Mouse (Mus musculus): ENCODE measurements around the gene Mfap5. TPM values are rescaled to one million over a fixed set of nuclear protein-coding genes. Genes with fewer than 3 reads are reported as not detected.
A peak's percentile ranks its signal among the peaks of the same experiment; 100 is the strongest.
"Not testable (repeated sequence)": the region's sequence is repeated elsewhere in the genome, so short reads cannot be mapped to it uniquely, and the experiment has no call there.

Mfap5 gene
- polyA plus RNA-seq (2014; fragmentation: Nextera tagmentation; extraction: Ambion mirVana), result 2.0 and 2.3 TPM in 2 replicates

DNA sequence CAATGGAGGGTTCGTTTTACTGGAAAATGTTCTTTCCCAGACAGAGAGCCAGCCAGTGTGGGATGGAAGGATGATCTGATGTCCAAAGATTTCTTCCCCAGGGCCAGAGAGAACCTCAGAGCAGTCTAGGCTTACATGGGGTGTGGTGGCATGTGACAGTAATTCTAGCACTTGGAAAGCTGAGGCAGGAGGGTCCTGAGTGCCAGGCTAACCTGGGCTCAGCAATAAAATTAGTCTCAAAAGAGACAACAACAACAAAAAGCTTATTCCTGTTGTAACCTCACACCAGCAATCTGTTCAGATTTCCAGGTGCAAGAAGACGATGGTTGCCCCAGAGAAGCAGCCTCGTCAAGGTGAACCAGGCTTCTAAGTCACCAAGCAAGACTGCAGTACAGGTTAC lies at the start of gene Mfap5:
Mfap5 (plus strand) TSS at position 301 of the 400 bp plus-strand sequence.
- H3K9me3 ChIP-seq (ENCODE audit: control insufficient read depth, low read length), result no peaks in the 10 kb centered on the region
- no peak within 1 kb of the TSS for H3K9ac ChIP-seq
- no peak within 1 kb of the TSS for H3K4me3 ChIP-seq (replicated peaks; ENCODE audit: low read length)
- no peak for DNase-seq (ENCODE audit: low spot score)
- no peak for ATAC-seq (ENCODE audit: low FRiP score)
- H3K27me3 ChIP-seq (ENCODE audit: control insufficient read depth, insufficient read depth, low read length), result no peaks in the 10 kb centered on the region
- no peaks in the 10 kb centered on the region for H3K4me1 ChIP-seq (replicated peaks; ENCODE audit: control insufficient read depth, insufficient read depth, low read length)
- H3K4me2 ChIP-seq (replicated peaks), result no peak within 1 kb of the TSS
- H3K36me3 ChIP-seq (replicated peaks; ENCODE audit: control insufficient read depth, insufficient read depth), result no peaks in the 10 kb centered on the region
- WGBS, result 88% methylated on average over 3 of the region's 3 CpGs
- no peak within 1 kb of the TSS for H3K27ac ChIP-seq

DNA sequence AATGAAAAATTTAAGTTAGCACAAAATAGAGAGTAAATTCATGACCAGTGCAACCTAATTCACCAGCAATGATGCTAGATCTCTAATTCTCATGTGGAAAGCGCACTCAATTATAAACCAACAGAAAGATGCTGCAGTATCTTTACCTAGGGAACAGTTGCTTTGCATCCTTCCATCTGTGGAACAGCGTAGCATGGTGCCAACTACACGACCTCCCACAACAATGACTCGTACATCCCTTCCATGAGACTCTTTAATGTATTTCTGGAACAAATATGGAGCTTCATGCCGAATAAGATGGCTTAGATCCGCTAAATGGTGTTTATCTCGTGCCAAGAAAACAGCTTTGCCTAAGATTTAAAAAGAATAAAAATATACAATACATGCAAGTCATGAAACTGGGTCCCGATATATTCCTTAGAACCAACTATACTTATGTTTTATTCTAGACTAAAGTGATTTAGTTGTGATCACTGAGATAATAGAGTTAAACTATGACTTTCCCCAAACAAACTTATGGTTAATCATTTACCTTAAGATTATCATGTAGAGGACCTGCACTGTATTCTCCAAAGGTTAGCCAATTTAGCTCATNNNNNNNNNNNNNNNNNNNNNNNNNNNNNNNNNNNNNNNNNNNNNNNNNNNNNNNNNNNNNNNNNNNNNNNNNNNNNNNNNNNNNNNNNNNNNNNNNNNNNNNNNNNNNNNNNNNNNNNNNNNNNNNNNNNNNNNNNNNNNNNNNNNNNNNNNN lies 46.5 kb upstream of the Mfap5 start:
- Histone ChIP-seq H3K4me1 (replicated peaks; ENCODE audit: control insufficient read depth, insufficient read depth, low read length) (no peaks in the 10 kb centered on the region), H3K27ac (no peak overlapping the region), H3K9me3 (ENCODE audit: control insufficient read depth, low read length) (no peaks in the 10 kb centered on the region), H3K36me3 (replicated peaks; ENCODE audit: control insufficient read depth, insufficient read depth) (peaks cover 91% of the 10 kb centered on the region), H3K4me2 (replicated peaks) (no peak overlapping the region), H3K27me3 (ENCODE audit: control insufficient read depth, insufficient read depth, low read length) (no peaks in the 10 kb centered on the region), H3K4me3 (replicated peaks; ENCODE audit: low read length) (no peak overlapping the region), H3K9ac (no peak overlapping the region)
- ATAC-seq (ENCODE audit: low FRiP score) (no peak), DNase-seq (ENCODE audit: low spot score) (no peak)
- WGBS, result 97% methylated on average over 8 of the region's 8 CpGs

DNA sequence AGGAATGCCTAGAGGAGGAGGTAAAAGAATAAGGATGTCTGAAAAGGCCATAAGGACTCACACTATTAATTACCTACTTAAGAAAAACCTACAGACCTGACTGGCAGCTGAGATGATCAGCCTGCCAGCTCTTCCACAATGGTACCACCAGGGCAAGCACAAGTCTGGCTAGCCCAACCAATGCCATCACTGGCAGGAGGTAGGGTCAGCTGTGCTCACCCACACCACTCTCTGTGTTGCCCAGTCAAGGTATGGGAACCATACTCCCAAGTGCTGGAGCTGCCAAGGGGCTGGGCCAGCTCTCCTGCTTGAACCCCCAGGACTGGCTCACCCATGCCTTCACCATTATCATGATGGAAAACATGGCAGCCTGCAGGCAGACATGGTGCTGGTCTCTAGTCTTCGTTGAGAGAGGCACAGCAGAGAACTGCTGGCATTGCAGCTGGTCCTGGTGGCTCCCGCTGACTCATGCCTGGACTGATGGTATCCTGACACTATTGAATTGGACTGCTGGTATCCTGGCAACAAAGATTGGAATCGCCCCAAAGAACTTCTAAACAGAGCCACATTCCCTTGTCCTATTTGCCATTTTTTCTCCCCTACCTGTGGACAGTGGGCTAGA lies 39.4 kb upstream of the Mfap5 start:
- no peaks in the 10 kb centered on the region for H3K9me3 ChIP-seq (ENCODE audit: control insufficient read depth, low read length)
- no peak overlapping the region for H3K4me3 ChIP-seq (replicated peaks; ENCODE audit: low read length)
- H3K36me3 ChIP-seq (replicated peaks; ENCODE audit: control insufficient read depth, insufficient read depth), result peaks cover 87% of the 10 kb centered on the region
- H3K27ac ChIP-seq, result no peak overlapping the region
- no peak overlapping the region for H3K4me2 ChIP-seq (replicated peaks)
- no peaks in the 10 kb centered on the region for H3K27me3 ChIP-seq (ENCODE audit: control insufficient read depth, insufficient read depth, low read length)
- 55% methylated on average over 3 of the region's 3 CpGs for WGBS
- H3K9ac ChIP-seq, result no peak overlapping the region
- DNase-seq (ENCODE audit: low spot score) (no peak), ATAC-seq (ENCODE audit: low FRiP score) (peak; percentile 72; the same call in 1 of the 2 replicates)
- H3K4me1 ChIP-seq (replicated peaks; ENCODE audit: control insufficient read depth, insufficient read depth, low read length), result no peaks in the 10 kb centered on the region

DNA sequence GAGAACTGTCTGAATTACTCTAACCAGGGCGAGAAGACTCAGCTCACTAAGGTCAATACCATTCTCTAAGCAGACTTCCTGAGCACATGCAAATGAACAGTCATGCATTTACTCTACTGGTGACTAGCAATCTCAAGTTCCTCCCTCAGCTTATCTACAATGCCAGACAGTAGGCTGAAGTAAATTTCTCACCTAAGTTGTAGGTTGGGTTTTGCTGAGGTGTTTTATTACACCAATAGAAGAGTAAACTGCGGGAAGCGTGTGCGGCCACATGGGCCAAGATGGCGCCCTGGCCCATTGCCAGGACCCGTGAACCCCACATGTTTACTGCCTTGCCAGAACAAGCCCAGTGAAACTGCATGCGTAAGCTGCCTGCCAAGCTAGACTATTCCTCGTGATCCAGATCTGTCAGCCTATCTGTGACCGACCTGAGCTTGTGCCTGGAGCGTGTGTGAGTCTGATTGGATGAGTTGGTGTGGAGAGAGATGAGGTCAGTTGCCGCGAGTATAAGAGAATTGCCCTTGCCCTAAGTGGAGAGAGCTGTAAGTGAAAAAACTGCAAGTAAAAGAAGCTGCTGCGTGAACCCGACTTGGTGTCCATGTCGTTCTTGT lies 36.5 kb upstream of the Mfap5 start:
- no peak overlapping the region for H3K27ac ChIP-seq
- H3K36me3 ChIP-seq (replicated peaks; ENCODE audit: control insufficient read depth, insufficient read depth), result peaks cover 77% of the 10 kb centered on the region
- no peaks in the 10 kb centered on the region for H3K9me3 ChIP-seq (ENCODE audit: control insufficient read depth, low read length)
- no peak overlapping the region for H3K4me3 ChIP-seq (replicated peaks; ENCODE audit: low read length)
- no peak overlapping the region for H3K9ac ChIP-seq
- no peak for ATAC-seq (ENCODE audit: low FRiP score)
- H3K4me2 ChIP-seq (replicated peaks), result no peak overlapping the region
- no peaks in the 10 kb centered on the region for H3K27me3 ChIP-seq (ENCODE audit: control insufficient read depth, insufficient read depth, low read length)
- no peak for DNase-seq (ENCODE audit: low spot score)
- H3K4me1 ChIP-seq (replicated peaks; ENCODE audit: control insufficient read depth, insufficient read depth, low read length), result no peaks in the 10 kb centered on the region
- WGBS, result 94% methylated on average over 15 of the region's 15 CpGs

DNA sequence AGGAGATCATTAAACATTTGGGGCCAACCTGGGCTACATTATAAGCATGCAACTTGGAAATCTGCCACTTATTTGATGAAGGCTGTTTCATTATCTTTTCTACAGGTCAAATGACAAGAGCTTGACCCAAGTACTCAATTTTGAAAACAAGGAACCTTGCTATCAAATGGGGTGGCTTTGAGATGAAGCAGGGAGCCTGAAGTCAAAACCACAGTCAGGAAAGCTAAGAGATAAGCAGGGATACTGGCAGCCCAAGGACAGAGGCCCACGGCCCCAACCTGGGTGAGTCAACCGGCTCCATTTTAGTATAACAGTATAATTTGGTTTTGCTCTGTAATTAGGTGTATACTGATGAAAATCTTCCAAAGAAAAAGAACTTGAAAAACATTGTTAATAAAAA lies 35.4 kb upstream of the Mfap5 start:
- Histone ChIP-seq H3K36me3 (replicated peaks; ENCODE audit: control insufficient read depth, insufficient read depth) (peaks cover 67% of the 10 kb centered on the region), H3K4me1 (replicated peaks; ENCODE audit: control insufficient read depth, insufficient read depth, low read length) (no peaks in the 10 kb centered on the region), H3K27ac (no peak overlapping the region), H3K9me3 (ENCODE audit: control insufficient read depth, low read length) (no peaks in the 10 kb centered on the region), H3K27me3 (ENCODE audit: control insufficient read depth, insufficient read depth, low read length) (no peaks in the 10 kb centered on the region), H3K9ac (no peak overlapping the region), H3K4me3 (replicated peaks; ENCODE audit: low read length) (no peak overlapping the region), H3K4me2 (replicated peaks) (no peak overlapping the region)
- DNase-seq (ENCODE audit: low spot score), result no peak
- 93% methylated on average over 2 of the region's 2 CpGs for WGBS
- no peak for ATAC-seq (ENCODE audit: low FRiP score)

DNA sequence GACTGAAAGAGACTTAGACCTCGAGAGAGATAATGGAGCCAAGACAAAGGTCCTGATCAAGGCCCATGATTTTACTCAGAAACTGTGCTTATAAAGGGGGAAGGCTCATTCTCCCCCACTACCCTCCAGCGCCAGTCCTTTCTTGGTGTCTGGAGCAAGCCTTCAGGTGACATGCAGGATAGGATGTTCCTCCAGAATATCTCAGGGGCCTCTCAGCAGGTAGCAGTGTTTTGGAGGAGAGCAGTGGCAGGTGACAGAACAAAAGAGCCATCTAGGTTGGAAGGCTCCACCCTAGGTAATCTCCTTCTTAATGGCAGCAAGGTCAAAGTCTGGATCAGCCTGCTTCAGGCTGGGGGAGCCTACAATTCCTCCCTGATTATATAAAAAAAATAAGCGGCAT lies 34.2 kb upstream of the Mfap5 start:
- not testable (repeated sequence) for ATAC-seq (ENCODE audit: low FRiP score); H3K4me1 ChIP-seq (replicated peaks; ENCODE audit: control insufficient read depth, insufficient read depth, low read length)
- H3K36me3 ChIP-seq (replicated peaks; ENCODE audit: control insufficient read depth, insufficient read depth), result peaks cover 56% of the 10 kb centered on the region

DNA sequence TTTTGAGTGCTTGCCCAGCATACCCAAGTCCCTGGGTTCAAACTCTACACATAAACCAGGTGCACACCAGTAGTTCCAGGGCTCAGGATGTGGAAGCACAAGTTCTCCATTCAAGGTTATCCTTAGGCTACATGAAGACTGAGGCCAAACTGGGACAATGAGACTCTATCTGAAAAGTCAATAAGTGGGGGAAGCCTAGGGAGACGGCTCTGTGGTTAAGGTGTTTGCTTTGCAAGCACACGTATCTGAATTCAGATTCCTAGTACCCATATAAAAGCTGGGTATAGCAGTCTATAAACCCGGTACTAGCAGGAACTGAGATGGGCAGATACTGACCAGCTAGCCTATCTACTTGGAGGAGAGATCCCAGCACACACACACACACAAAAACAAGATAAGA lies 27.6 kb upstream of the Mfap5 start:
- no peak overlapping the region for H3K4me2 ChIP-seq (replicated peaks)
- DNase-seq (ENCODE audit: low spot score), result no peak
- peaks cover 8% of the 10 kb centered on the region; the same call in 1 of the 2 replicates for H3K4me1 ChIP-seq (replicated peaks; ENCODE audit: control insufficient read depth, insufficient read depth, low read length)
- 92% methylated on average over 3 of the region's 3 CpGs for WGBS
- ATAC-seq (ENCODE audit: low FRiP score), result no peak
- no peak overlapping the region for H3K9ac ChIP-seq
- no peaks in the 10 kb centered on the region for H3K9me3 ChIP-seq (ENCODE audit: control insufficient read depth, low read length)
- H3K27ac ChIP-seq, result no peak overlapping the region
- H3K36me3 ChIP-seq (replicated peaks; ENCODE audit: control insufficient read depth, insufficient read depth), result no peaks in the 10 kb centered on the region
- H3K27me3 ChIP-seq (ENCODE audit: control insufficient read depth, insufficient read depth, low read length), result no peaks in the 10 kb centered on the region
- no peak overlapping the region for H3K4me3 ChIP-seq (replicated peaks; ENCODE audit: low read length)

More for the DNA sequence above, 34.2 kb upstream of the Mfap5 start:
- H3K9me3 ChIP-seq (ENCODE audit: control insufficient read depth, low read length); H3K27me3 ChIP-seq (ENCODE audit: control insufficient read depth, insufficient read depth, low read length); DNase-seq (ENCODE audit: low spot score); H3K4me3 ChIP-seq (replicated peaks; ENCODE audit: low read length); H3K9ac ChIP-seq; H3K4me2 ChIP-seq (replicated peaks); H3K27ac ChIP-seq: not testable (repeated sequence)
- 93% methylated on average over 3 of the region's 3 CpGs for WGBS

DNA sequence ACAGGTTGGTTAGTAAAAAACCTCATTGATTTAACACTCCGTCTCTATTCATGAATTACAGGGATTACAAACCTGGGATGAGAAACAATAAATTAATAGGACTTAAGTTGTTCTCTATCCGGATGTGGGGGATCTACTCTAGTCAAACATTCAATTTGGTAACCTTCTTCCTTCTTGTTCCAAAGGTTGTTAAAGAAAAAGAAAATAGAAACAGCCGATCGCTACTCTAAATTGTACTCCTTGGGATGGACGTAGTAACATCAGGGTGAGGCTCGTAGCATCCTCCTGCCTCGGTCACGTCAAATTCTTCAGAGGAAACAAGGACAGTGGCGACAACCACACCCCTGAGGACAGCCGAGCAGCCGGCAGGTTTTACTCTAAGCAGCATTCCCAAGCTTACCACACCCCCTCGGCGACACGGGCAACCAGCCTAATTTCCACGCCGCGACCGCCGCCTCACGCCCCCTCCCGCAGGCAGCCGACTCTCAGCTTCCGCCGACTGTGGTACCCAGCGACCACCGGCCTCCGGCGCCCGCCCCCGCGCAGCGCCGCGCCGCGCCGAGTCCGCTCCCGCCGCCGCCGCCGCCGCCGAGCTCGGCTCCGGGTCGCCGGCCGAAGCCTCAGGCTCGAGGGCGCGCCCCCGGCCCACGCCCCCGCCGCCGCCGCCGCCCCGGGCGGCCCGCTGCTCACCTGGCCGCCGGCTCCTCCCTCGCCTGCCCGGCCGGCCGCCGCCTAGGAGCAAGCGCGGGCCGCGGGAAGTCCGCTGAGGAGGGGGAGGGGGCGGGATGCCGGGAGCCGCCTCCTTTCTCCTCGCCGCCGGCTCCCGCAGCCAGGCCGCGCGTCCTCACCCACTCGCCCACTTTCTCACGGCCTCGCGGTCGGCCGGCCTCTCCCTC lies 20.0 kb upstream of the Mfap5 start:
- H3K9me3 ChIP-seq (ENCODE audit: control insufficient read depth, low read length), result no peaks in the 10 kb centered on the region
- H3K27me3 ChIP-seq (ENCODE audit: control insufficient read depth, insufficient read depth, low read length), result no peaks in the 10 kb centered on the region
- peak overlapping the region; percentile 98 for H3K27ac ChIP-seq
- H3K4me3 ChIP-seq (replicated peaks; ENCODE audit: low read length), result peak overlapping the region; percentile 63
- ATAC-seq (ENCODE audit: low FRiP score), result peak; percentile 43
- 2% methylated on average over 47 of the region's 91 CpGs for WGBS
- peak overlapping the region; percentile 93 for H3K9ac ChIP-seq
- DNase-seq (ENCODE audit: low spot score), result peak; percentile 40
- peaks cover 27% of the 10 kb centered on the region for H3K4me1 ChIP-seq (replicated peaks; ENCODE audit: control insufficient read depth, insufficient read depth, low read length)
- H3K36me3 ChIP-seq (replicated peaks; ENCODE audit: control insufficient read depth, insufficient read depth), result no peaks in the 10 kb centered on the region
- peak overlapping the region; percentile 70 for H3K4me2 ChIP-seq (replicated peaks)
